Mouse (Mus musculus) layer of hippocampus, adult 11-12 months (tissue): ENCODE measurements around the gene Snurf.

ENCODE experiments used
- DNase-seq: peaks from one replicate; pipeline ENCODE4 v3.0.0; 2022; ENCODE audit warnings: low spot score

The Snurf gene

DNA sequence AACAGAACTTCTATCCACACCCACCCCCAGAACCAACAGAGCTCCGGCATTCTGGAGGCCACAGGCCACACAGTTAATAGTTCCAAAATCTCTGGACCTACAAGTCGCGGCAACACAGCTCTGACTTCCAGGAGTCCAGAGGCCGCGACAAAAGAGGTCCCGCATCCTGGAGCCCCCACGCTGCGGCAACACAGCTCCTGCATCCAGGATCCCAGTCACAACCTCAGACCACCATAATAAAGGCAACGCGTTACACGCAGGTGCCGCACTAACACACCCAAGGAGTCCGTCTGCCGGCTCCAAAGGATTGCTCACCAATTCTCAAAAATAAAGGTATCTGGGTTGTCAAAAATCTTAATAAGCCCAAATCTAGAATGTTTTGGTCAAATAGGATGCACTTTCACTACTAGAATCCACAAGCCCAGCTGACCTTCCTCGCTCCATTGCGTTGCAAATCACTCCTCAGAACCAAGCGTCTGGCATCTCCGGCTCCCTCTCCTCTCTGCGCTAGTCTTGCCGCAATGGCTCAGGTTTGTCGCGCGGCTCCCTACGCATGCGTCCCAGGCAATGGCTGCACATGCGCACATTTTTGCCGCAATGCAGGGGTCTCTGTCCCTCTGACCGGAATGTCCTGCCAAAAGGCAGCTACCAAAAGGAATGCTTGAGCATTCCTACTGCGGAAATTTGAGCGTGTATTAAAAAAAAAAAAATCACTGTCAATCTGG, at the start of gene Snurf, which contains the start of gene Gm38393:
Gene Snurf, minus strand, starts transcription at position 444 of the 725 bp plus-strand sequence.
Gene Gm38393, minus strand, starts transcription at position 459 of the 725 bp plus-strand sequence.
- DNase-seq: peak; percentile 79

DNA sequence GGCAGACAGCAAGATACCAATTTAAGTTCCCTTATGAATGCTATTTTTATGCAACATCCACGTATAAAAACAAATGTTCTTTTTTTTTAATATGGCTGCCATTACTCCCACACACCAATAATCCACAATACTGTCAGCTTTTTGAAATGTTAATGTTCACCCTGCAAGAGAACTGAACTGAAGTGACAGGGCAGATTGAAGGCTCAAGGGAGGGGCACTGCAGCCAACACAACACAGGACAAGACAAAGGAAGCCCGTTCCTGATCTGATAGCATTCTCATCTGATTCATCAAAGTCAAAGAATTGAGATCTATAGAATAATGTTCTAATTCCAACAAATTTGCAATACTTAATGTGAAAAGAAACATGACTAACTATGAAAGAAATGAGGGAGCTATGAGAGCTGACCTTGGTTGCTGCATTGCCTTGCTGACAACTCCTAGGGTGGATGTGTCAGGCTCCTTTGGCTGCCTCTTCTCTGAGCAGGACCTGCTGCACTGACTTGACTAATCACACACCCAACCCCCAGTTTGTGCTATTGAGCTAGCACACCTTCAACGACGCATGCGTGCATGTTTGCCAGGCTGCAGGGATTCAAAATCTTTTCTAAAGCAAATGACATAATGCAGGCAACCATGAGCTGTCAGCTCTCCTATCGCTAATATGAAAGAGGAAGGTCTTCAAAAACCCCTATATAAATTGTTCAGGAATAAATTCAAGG, 42.8 kb upstream of the Snurf start:
- peak; percentile 60 for DNase-seq

DNA sequence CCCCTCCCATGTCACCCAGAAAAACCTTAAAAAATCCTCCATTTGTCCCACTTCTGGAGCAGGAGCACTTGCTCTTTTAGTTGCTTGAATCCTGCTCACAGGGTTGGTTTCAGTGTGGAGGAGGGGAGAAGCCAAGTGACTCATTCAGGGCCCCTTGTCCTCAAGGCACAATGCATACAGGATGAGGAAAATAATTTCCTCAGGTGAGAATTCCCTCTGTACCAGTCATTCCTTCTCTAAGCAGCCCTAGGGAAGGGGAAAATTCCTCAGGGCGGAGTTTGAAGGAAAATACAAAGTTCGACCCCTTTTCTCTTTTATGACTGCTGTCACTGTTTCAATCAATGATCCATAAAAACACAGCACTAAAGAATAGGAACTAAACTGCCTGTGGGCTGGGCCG, 8.3 kb upstream of the Snurf start:
- no peak for DNase-seq

DNA sequence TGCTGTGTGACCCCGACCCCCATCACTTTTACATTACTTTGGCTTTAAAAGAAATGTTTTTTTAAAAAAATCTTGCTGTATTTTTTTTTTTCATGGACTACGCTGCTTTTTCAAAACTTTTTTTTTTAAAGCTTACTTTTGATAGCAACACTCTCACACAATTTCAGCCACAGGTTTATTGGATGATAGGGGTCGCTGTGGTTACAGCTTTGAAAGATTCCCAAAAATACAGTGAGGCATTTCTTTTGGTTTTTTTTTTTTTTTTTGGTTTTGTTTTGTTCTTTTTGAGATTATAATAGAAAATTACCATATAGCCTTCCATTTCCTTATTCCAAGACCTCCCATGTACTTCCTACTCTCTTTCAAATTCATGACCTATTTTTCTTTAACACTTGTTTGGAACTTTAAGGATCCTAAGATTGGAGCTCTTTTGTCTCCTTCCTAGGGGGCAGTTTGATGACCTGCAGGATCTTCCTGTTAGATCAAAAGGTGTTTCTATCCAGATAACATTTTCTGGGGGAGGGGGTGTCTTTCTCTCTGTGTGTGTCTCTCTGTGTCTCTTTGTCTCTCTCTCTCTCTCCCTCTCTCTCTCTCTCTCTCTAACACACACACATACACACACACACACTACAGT, 3.0 kb upstream of the Snurf start:
- DNase-seq: no peak

DNA sequence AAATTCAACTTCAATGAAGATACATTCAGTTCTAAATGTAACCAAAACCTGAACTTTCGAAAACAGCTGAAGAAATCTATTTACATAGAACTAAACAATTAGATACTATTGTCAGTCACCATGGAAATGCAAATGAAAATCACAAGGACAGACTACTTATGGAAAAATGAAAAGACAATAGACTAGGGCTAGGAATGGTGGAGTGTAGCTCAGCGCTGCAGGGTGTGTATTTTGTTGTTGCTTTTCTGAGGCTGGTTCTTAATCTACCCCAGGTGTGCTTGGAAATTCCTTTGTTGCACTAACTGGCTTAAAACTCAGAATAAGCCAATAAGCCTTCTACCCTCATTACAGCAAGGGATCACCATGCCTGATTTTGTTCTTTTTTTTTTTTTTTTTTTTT, 1.4 kb upstream of the Snurf start:
- no peak for DNase-seq

DNA sequence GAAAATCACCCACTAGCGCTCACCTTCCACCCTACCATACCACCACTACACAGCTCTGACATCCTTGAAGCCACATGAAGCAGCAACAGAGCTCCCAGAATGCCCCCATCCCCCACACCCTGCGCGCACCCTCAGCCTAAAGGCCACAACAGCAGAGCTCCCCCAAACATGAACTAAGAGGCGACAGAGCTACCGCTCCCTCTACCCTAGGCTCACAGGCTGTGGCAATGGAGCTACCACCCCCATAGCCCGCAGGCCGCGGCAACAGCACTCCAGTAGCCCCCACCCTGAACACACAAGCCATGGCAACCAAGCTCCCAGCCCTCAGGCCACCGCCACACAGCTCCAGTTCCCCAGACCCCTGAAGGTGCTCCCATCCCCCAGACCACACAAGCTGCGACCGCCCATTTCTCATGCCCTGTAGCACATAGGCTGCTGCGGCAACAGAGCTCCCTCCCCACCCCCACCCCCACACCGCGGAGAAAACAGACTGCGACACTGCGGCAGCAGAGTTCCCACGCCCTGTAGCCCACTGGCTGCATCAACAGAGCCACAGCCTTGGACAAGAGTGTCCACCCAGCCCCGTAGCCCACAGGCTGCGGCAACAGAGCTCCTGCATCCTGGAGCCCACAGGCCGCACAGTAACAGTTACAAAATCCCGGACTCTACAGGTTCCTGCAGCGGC, 786 bp downstream of the Snurf start:
- peak; percentile 26 for DNase-seq

DNA sequence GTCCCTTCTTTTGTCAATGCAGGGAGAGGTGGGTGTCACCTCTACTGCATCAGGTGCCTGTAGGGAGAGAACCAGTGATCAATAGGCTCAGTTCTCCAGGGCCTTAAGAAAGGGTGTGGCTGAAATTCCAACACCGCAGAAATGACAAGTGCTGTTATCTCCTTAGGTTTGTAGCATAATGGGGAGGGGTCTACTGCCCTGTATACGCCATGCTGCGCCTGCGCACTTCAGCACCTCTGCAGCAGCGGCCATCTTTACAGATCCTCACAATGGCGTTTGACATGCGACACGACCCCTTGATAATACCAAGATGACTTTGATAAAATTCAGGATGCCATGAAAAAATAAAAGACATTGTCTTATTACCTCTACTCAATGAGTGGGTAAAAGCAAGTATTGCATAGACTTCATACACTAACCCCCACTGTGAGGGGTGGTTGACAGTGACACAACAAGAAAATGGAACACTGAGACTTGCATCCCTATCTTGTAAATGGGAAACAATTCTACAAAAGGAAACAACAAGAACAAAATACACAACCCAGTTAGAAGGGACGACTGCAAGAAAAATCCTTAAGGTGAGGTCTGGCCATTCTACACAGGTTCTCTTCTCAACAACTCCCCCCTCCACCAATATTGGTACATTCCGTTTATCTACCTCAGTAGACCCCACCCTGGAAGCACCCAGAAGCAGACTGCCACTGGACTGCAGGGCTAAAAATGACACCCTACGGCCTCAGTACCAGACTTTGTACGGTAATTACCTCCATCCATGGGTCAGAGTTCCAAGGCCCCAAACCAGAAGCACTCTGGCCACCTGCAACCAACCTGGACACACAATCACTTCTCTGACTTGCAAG, 1.6 kb downstream of the Snurf start:
- DNase-seq: peak; percentile 18

DNA sequence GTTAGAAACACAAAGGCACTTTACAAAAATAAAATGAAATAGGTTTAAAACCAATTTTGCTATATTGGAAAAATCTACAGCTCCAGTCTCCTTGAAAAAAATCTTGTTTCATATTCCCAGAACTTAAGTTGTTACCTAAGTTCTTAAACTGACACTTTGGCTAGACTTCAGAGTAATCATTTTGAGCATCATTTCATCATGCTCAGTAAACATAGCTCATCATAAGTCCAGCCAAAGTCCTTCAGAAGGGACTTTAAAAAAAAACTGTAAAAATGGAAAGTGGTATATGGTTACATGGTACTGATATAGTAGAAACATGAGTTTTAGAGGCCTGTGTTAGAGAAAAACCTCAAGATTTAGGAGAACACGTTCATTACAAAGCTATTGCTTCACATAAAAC, 26.2 kb downstream of the Snurf start:
- DNase-seq: no peak
